Mouse (Mus musculus) right cerebral cortex, postnatal 36 days (tissue): Measurements from ENCODE around the gene Tbx5.

Experiments
- DNase-seq, 2 experiments: peaks; one replicate each; pipeline ENCODE4 v3.0.0; 2022; ENCODE audit warnings: low spot score in 2 of 2, mixed read lengths in 1 of 2

Gene Tbx5

GRCm38 (mm10) chr5:119832479-119832796 is at the start of gene Tbx5:
Gene Tbx5, plus strand, starts transcription at chr5:119832668.
- no peak for DNase-seq

- DNase-seq = no peak
Observed at GRCm38 (mm10) chr5:119785959-119786358, 46.5 kb upstream of the Tbx5 start.

- DNase-seq = no peak
Observed at GRCm38 (mm10) chr5:119791664-119792063, 40.8 kb upstream of the Tbx5 start.

GRCm38 (mm10) chr5:119793972-119794371 is 38.5 kb upstream of the Tbx5 start:
- DNase-seq = no peak

GRCm38 (mm10) chr5:119795376-119795775 is 37.1 kb upstream of the Tbx5 start:
- no peak for DNase-seq

GRCm38 (mm10) chr5:119795777-119796176 is 36.7 kb upstream of the Tbx5 start:
- DNase-seq = no peak

- DNase-seq = no peak
Observed at GRCm38 (mm10) chr5:119796443-119797160, 35.9 kb upstream of the Tbx5 start.

- DNase-seq = no peak
Observed at GRCm38 (mm10) chr5:119797580-119798150, 34.8 kb upstream of the Tbx5 start.

GRCm38 (mm10) chr5:119798261-119798660 is 34.2 kb upstream of the Tbx5 start:
- DNase-seq = no peak

- no peak for DNase-seq
Observed at GRCm38 (mm10) chr5:119798713-119799418, 33.6 kb upstream of the Tbx5 start.

GRCm38 (mm10) chr5:119799419-119800242 is 32.8 kb upstream of the Tbx5 start:
- no peak for DNase-seq

GRCm38 (mm10) chr5:119800243-119800665 is 32.2 kb upstream of the Tbx5 start:
- no peak for DNase-seq

GRCm38 (mm10) chr5:119802617-119803410 is 29.7 kb upstream of the Tbx5 start:
- DNase-seq = no peak

- no peak for DNase-seq
Observed at GRCm38 (mm10) chr5:119803411-119804251, 28.8 kb upstream of the Tbx5 start.

- no peak for DNase-seq
Observed at GRCm38 (mm10) chr5:119804301-119805039, 28.0 kb upstream of the Tbx5 start.

- DNase-seq = no peak
Observed at GRCm38 (mm10) chr5:119805636-119806035, 26.8 kb upstream of the Tbx5 start.

- no peak for DNase-seq
Observed at GRCm38 (mm10) chr5:119806467-119806866, 26.0 kb upstream of the Tbx5 start.

GRCm38 (mm10) chr5:119807481-119808183 is 24.8 kb upstream of the Tbx5 start:
- DNase-seq = no peak

GRCm38 (mm10) chr5:119808713-119809112 is 23.8 kb upstream of the Tbx5 start:
- DNase-seq = no peak
